Mouse (Mus musculus) urinary bladder, postnatal 4 days (tissue): ENCODE measurements around the gene Mcoln2.

Experiments used
- DNase-seq, 2 experiments: peaks; one replicate each; pipeline ENCODE4 v3.0.0; 2021 to 2022; ENCODE audit warnings: low spot score in 2 of 2

Mcoln2 gene

DNA sequence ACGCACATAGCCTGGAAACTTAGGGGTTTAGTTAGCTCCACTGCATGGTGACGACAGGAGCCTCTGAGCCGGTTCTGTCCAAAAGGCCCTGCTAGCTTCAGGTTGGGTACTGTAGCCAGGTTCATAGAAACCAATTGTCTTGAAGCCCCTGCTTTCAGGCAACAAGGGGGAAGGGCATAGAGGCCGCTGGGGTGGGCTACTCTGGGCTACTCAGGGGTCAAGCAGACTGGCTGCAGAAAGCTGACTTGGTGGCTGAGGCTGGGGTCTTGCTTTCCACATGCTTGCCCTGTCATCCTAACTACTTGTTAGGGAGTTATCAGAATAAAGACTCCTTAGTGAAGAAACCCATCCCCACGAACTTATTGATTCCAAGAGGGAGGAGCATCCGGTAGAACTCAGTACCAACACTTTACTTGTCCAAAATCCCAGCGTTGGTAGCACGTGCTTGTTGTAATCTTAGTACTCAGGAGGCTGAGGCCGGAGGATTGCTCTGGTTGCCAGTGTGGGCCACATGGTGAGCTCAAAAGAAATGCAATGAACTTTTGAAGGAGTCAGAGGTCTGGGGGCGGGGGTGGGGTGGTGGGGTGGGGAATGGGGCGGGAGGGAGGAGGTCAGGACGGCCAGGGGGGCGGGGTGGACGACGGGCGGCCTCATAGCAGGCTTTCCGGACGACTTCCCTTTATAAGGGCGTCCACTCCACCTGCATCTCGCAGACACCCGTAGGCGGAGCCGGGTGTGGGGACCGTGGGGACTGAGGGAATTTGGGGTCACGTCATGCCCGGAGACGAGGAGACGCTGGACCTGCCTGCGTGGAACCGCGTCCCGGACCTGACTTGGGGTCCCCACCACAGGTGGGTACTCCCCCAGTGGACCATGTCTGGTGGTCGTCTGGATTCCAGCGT, at the start of gene Mcoln2:
Mcoln2 (plus strand) TSS at position 678 of the 902 bp plus-strand sequence.
- no peak for DNase-seq

DNA sequence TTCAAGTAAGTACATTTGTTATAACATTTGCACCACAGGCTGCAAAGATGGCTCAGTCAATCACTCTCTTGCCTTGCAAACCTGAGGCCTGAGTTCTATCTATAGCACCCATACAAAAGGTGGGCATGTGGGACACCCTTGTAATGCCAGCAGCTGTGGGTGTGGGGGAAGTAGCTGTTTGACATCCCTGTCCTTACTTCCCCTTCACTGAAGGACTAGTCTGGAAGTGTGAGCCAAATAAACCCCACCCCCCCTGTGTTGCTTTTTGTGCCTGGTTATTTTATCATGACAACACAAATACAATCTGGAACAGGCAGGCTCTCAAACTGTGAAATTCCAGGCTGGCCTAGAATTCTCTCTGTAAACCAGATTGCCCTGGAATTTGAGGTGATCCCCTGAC, 49.7 kb upstream of the Mcoln2 start:
- DNase-seq, result no peak

DNA sequence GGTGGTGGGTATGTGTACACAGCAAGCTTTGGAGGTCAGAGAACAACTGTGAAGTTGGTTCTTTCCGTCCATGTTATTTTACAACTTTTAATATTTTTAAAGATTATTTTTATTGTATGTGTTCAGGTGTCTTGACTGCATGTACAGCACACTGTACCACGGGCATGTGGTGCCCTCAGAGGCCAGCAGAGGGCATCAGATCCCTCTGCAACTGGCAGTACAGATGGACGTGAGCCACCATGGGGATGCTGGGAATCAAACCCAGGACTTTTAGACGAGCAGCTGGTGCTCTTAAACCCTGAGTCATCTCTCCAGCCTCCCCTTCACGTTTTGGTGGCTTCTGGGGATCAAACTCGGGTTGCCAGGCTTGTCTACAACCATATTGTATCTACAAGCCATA, 47.6 kb upstream of the Mcoln2 start:
- no peak for DNase-seq

GRCm38 (mm10) chr3:146107116-146107849, 42.4 kb upstream of the Mcoln2 start:
- DNase-seq, result no peak

DNA sequence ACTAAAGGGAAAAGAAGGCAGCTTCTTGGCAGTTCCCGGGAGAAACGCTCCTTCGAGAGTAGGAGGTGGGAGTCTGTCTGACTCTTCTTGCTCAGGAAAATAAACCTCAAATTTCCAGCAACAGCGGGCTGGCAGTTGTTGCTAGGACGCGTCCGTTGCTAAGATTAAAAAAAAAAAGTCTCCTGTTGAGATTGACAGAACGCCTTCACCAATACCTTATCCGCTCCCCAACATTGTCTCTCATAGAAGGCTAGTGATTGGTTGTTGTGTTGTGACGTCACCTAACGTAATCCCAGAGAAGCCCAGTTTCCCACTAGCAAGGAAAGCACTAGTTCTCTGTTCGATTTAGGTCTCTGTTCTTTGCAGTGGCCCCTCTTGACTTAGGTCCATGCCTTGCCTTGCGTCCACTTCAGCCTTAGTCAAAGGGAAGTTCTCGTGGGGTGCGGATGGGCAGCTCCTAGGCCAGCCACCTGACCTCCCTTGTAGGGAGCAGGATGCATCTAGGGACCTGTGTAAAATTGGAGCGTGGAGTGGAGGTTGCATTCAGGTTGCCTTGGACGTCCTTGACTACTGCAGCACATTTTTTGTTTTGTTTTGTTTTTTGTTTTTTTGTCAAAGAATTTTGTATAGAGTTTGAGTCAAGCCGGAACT, 41.6 kb upstream of the Mcoln2 start, which contains the start of gene Wdr63:
Wdr63 (minus strand) TSS at position 210 of the 651 bp plus-strand sequence.
- DNase-seq, result no peak

- DNase-seq, result no peak
Observed at GRCm38 (mm10) chr3:146108945-146109344, 40.7 kb upstream of the Mcoln2 start.

- no peak for DNase-seq
Observed at GRCm38 (mm10) chr3:146110358-146110757, 39.3 kb upstream of the Mcoln2 start.

- DNase-seq, result no peak
Observed at GRCm38 (mm10) chr3:146110916-146111315, 38.7 kb upstream of the Mcoln2 start.

DNA sequence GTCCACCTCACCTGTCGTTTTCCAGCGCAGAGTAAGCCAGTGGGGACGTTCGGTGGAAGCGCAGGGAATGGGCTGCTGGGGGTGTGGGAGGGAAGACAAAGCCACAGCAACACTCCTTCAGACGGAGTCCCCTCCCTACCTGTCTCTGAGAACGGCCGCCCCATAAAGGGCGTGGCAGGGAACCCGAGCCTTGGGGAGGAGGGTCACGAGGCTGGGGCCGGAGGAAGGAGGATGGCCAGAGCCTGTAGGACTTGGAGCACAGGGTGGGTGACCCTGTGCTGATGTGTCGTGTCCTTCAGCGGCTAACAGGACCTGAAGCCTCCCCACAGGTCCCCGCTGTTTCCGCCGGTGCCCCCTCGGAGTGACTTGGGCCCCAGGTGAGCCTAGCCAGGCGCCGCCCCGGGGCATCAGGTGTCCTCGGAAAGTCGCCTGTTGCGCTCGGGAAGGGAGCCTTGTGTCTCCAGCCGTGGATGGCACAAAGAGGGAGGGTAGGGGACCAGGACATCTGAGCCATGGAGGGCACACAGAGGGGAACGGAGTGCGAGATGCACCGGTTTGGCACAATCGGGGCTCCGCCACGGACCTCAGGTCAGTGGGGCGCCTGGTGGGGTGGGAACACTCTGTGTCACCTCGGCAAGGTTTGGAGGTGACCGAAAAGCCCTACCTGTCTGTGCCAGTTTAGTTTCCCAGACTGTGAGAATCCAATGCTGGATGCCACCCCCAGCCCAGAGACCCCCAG, 32.2 kb upstream of the Mcoln2 start, which contains the start of gene Mcoln3:
Mcoln3 (plus strand) TSS at position 193 of the 739 bp plus-strand sequence.
- DNase-seq, result no peak

DNA sequence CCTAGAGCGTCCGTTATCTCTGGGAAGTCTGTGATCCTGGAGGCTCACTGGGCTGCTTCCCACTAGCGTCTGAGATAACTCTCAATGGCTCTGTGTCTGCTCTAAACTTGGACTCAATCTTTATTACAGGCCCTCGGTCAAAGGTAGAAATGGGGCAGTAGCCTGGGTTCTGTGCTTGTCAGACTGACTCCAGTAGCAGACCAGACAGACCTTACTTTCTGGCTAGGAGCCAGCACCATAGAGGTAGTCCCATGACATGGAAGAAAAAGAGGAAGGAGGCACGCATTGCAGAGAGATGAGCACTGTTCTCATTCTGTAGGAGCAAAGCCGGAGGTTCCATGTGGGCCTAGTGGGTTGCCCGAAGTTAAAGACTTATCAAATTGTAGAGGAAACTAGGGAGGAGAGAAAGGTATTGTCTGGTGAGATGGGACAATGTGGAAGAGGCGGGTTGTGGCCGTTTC, 31.6 kb upstream of the Mcoln2 start:
- DNase-seq, result no peak

GRCm38 (mm10) chr3:146121310-146122124, 28.1 kb upstream of the Mcoln2 start:
- DNase-seq, result no peak

DNA sequence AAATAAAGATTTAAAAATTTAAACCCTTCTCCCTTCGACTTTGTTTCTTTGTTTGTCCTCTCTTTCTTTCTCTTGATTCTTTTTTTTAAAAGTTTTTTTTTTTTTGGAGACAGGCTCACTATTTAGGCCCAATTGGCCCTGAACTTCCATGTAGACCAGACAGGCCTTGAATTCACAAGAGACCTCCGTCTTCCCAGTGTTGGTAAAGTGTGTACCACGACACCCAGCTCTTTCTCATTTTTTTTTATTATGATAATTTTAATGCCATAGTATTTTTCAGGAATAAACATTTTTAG, 27.6 kb upstream of the Mcoln2 start:
- DNase-seq, result no peak

DNA sequence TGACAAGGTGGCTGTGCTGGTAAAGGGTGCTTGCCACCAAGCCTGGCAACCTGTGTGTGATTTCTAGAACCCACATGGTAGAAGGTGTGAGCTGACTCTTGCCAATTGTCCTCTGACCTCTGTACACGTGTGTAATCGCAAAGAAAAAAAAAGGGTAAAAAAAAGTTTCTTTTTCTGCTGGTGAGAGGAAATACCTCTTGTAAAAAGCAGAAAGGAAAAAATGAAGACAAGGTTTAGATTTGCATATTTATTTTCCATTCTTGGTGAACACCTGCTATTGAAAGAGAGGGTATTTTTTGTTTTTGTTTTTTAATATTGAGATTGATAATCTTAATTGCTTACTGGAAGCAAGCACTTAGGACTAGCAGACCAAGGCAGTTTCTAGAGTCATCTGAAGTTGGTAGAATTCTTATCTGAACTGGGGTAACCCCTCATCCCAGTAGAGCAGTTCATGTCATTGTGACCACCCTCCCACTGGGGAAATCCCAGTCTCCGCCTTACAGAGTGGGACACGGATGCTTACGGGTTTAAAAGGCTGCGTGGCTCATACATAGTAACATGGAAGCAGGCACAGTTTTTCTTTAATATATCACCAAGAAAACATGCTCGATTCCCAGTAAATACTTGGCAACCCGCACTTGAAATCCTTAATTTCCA, 26.7 kb upstream of the Mcoln2 start:
- no peak for DNase-seq

- no peak for DNase-seq
Observed at GRCm38 (mm10) chr3:146123464-146123825, 26.2 kb upstream of the Mcoln2 start.

DNA sequence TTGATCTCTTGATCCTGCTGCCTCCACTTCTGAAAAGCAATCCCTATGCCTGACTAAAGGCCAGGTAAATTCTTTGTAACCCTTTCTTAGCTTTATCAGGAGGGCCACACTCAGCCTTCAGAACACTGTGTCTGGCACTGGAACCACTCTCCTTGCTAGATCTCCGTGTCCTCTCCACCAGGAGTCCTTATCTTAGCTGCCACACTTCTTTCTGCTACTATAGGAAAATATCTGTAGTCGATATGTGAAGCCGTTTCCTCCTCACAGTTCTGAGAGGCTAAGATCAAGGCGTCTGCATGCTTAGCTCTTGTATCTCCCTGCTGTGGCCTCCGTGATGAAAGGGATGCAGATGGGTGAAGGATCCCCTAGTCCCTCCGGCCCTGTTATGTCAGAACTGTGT, 22.4 kb upstream of the Mcoln2 start:
- no peak for DNase-seq

- DNase-seq, result no peak
Observed at GRCm38 (mm10) chr3:146134834-146135233, 14.8 kb upstream of the Mcoln2 start.

GRCm38 (mm10) chr3:146135417-146135816, 14.2 kb upstream of the Mcoln2 start:
- DNase-seq, result no peak

- DNase-seq, result no peak
Observed at GRCm38 (mm10) chr3:146136422-146136821, 13.2 kb upstream of the Mcoln2 start.

DNA sequence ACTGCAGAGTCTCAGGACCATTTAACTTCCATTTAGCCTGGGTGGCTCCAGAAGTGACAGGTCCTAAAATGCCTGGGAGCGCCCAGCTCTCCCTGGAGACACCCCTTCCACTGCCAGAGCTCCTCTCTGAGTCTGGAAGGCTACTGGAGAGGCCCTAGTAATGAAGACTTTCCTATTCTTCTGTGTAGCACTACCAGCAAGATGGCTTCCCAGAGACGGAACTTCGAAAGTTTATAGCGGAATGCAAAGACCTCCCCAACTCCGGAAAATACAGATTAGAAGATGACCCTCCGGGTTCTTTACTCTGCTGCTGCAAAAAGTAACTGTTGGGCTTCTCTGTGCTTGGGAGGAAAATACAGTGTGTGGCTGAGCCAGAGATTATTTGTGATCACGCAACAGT, 9.4 kb upstream of the Mcoln2 start:
- no peak for DNase-seq

- no peak for DNase-seq
Observed at GRCm38 (mm10) chr3:146142523-146142922, 7.1 kb upstream of the Mcoln2 start.
